Mouse (Mus musculus): ENCODE measurements around the gene Tekt5.

Gene Tekt5

DNA sequence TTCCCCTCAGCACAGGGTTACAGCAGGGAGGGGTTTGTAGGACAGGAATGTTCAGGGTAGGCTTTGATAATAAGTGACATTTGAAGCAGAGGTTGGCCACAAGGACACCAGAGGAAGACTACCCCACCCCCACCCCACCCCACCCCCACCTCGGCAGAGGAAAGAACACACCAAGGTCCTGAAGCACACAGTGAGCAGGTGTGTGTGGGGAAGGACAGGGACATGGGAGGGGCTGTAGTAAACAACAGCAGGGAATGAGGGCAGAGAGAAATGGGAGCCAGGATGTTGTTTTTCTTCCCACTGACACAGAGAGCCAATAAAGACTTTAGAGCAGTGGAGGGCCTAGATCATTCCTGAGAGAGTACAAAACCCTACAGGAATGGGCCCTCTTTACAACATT, 18.0 kb downstream of the Tekt5 start:
- DNase-seq = no peak

DNA sequence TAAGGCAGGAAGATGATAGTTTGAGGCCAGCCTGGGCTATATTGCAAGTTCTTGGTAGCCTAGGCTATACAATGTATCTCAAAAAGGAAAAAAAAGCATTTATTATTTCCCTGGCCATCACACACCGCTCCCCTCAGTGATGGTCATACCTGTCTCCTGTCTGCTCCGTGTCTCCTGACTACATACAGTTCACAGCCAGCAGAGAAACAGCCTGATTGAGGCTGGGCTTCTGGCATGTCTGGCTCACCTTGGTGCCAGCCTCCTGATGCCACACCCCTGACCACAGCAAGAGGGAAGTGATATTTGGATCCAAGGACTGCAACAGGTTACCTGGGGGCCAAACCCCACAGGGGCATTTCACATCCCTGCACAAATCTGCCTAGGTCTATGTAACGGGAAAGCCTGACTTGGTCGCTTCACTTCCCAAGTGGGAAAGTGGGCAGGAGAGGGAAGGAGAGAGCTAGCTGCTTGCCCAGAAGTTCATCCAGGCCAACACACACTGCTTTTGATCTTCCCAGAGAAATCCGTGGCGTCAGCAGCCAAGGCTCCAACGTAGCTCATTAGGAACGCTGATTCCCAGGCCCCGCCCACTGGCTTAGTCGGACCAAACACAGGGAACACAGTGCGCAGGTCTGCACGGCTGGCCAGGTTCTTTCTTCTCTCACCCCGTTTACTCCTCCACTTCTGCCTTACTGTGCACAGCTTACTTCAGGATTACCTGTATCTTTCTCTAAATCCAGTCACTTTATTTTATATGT, 20.9 kb downstream of the Tekt5 start:
- DNase-seq = no peak

DNA sequence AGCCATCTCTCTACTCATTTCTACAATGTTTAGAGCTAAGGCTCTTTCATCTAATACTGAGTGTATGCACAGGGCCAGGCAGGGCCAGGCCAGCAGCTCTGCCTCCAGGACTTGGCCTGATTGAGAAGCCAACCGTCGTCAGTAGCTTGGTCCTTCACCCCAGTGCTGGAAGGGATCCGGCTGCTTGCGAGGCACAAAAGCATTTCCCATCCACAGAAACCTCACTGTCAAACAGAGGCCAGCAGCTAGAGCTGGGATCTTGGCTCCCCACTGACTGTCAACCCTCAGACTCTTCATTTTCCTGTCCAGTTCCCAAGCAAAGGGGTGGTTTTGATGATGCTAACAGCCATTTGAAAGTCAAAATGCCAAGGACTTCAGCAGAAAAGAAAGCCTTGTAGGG, 22.9 kb downstream of the Tekt5 start:
- no peak for DNase-seq

DNA sequence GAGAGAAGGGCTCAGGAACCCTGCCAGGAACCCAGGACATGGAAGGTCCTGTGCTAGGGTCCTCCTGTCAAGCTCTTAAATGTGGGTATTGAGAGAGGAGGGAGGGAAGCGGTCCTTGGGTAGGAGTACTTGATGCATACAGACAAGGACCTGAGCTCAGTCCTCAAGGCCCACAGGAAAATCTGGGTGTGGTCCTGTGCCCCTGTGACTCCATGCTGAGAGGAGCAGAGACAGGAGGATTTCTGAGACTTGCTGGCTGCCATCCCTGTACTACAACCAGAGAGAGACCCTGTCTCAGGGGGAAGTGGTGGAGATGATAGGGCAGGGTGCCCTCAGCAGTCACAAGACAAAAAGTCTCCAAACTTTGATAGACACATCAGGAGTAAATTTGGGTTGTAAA, 25.3 kb downstream of the Tekt5 start:
- no peak for DNase-seq

DNA sequence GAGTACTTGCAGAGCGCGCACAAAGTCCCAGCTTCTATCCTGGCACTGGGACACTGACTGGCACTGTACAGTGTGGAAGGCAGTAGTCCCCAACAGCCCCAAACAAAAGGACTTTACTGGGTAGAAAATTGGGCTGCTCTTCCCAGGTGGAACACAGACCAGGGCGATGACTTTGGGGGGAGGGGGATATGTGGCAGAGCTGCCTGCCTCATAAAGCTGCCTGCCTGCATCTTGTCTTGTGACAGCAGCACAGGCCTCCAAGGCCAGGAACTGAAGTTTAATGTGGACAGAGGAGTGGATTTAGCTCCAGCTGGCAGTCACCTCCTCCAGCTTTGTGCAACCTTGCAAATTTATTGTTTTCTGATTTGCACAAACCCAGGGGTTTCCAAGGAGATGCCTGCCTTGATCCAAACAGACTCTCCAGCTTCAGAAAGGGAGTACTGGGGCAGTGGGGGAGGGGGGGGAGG, 25.8 kb downstream of the Tekt5 start:
- DNase-seq = no peak

DNA sequence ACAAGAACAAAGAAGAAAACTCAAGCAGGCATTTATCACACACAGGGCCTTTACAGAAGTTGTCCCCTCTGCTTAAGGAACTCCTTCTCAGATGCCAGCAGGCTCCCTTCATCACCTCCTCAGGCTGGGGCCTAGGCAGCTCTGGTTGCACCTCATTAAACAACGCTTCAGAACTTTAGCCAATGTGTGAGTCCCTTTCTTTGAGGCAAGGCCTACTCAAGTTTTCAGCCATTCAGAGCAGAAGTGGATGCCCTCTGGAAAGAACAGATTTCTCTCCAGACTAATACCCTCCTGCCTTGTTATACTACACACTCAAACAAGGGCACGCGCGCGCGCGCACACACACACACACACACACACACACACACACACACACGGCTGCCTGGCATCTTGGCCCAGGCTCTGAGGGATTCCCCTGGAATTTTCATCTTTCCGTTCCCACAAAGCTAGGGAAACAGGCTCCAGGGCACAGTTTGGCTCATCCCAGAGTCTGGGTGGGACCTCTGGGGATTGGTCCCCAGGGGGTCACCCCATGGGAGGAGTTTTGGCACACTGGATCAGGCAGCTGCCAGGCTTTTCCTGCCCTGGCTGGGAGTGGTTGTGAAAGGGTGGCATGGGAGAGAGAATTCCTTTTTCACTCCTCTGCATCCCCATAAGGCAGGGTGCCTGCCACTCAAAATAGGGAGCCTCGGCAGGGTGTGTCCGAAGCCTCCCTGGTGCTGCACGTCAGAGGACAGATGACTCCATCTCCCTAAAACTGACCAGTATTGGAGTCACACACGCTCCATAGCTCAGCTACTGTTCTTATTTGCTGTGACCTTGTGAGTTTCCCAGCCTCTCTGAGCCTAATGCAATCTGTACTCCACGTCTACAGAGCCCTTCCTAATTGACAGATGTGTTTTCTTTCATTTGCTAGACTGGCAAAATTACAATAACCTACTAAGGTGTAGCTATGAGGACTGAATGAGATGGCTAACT, 28.8 kb downstream of the Tekt5 start:
- no peak for DNase-seq

DNA sequence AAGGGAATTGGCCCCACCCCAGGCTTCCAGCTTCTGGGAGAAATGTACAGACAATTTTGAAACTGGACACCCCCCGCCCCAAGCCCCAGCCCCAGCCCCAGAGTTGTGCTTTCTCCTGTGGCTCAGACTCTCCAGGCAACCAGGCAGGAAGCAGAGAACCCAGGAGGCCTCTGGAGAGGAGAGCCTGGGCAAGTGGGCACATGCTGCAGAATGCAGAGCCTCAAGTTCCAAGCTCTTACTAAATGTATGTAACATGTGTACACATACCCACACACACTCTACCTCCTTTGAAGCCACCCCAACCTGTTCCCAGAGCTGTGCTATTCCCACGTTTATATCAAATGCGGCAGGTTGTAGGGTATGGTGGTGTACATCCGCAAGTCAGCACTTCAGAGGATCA, 29.5 kb downstream of the Tekt5 start:
- DNase-seq = no peak

DNA sequence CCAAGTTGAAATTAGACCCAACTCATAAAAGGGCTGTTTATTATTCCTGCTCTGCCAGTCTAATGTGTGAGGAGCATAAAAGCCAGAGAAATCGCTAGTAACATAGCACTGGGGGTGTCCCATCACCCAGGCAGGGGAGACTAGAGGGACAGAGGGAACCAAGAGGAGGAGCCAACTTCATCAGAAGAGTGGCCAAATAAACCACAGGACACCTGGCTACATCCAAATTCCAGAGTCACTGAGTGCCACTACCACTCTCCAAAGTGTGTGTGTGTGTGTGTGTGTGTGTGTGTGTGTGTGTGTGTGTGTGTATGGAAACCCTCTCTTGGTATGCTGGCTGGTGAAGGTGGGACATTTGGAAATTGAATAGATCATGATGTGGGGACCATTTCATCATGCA, 32.2 kb downstream of the Tekt5 start:
- DNase-seq = no peak

DNA sequence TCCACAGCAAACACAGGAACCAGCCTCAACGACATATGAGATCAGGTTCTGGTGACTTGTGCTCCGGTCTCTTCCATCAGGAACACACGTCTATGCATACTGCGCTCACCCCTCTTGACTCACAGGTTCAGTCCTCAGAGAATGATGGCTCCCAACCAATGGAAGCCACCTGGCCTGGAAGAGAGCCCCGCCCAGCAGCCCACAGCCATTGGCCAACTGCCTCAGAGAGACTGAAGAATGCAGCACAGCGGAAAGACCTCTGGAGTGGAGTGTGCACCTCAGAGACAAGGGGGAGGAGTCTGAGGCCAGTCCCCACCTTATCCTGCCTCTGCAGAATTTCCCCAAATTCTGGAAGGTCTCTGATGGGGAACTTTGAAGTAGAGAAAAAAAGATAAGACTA, 36.0 kb downstream of the Tekt5 start:
- no peak for DNase-seq

DNA sequence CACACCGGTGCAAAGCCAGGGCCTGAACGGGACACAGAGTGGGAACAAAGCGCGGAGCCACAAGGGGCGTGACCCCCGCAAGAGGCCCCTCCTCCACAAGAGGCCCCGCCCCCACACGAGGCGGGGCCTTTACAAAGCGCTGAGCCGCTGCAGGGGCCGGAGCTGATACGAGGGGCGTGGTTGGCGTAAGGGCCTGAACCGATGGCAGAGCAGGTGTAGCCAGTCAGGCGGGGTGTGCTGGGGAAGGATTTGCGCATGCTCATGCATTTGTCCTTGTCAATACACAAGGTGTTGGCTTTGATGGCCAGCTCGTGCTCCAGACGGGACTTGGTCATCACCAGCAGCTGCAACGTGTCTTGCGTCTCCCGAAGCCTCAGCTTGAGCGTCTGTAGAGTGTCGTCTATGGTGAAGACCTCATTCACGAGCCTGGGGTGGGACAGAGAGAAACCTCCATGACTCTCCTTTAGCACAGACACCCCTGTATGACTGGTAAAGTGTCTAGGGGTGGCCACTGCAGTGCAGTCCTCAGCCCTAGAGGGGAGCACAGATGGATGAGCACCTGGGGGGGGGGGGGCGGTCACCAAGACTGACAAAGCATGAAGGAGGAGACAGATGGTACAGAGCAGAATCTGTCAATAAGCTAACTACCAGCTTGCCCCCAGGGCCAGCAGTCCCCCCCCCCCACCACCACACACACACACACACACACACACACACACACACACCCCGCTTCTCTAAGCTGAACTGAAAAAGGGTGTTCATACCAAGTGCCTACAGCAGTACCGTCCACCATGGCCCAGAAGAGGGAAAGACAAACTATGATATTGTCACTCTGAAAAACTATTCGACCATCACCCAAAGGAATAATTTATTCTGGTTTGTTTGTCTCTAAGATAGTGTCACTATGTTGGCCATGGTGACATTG, 37.0 kb downstream of the Tekt5 start:
- no peak for DNase-seq

DNA sequence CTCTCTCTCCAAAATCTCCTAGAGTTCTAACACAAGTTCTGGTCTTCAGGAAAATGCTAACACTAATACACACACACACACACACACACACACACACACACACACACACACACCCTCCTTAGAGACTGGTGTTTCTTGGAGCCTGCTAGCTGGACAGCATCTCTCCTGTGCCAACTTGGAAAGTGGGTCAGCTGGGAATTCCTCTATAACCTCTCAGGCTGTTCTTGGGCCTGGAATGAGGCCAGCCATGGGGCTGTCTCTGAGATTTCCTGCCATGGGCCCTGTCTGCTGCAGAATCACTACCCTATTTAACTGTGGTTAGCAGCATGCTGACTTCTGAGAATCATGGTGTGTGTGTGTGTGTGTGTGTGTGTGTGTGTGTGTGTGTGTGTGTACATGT, 40.3 kb downstream of the Tekt5 start:
- no peak for DNase-seq

DNA sequence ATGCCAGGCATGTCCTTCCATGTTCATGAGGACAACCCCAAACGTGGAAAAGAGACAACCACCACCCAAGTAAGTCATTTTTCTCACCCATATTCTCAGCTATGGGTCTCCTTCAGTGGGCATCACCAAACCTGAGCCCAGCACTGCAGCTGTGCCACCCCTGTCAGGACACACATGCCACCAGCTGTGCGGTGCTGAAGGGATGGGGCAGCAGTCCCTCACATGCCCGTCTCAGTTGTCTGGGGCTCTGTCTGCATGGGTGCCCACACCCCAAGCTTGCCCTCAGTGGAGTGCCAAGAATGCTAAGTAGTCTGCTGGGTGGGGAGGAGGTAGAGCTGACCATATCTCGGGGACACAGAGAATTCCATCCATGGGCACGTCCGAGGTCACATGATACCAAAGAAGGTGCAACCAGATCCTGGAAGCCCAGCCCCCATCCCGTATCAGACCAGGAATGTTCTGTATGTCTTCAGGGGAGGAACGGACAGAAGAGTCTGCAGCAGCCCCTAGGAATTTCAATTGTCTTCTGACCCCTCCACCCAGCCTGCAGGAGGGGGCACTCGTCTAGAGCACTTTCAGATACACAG, 44.1 kb downstream of the Tekt5 start:
- no peak for DNase-seq

DNA sequence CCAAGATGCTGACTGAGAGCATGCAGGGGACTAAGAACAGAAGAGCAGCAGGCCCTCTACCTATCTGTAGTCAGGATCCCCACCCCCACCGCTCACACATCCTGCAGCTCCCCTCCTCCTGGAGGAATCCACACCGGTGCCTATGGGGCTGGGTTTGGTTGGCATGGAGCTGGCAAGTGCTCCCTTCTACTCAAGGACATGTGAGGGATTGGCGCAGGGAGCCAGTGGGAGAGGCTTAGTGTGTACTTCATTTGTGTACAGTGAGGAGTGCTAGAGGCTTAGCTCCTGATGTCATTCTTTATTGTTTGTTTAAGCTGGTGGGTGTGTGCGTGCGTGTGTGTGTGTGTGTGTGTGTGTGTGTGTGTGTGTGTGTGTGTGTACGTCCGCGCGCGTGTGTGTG, 45.4 kb downstream of the Tekt5 start:
- DNase-seq = no peak

DNA sequence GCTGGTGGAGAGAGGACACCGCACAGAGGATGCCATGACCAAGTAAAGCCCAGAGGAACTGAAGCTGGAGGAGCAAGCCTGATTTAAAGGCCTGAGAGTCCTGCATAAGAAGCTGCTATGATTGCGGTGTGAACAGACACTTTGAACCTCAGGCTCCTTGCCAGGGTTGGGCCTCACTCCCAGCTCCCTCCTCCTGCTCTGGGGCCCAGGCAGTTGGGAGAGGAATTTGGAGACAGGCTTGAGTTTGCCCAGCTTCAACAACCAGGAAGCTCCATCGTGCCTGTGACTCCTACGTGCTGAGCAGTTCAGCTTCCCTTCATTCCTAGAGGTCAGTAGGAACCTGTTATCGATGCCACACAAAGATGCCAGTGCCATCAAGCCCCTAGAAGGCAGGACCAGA, 45.9 kb downstream of the Tekt5 start:
- DNase-seq = no peak

DNA sequence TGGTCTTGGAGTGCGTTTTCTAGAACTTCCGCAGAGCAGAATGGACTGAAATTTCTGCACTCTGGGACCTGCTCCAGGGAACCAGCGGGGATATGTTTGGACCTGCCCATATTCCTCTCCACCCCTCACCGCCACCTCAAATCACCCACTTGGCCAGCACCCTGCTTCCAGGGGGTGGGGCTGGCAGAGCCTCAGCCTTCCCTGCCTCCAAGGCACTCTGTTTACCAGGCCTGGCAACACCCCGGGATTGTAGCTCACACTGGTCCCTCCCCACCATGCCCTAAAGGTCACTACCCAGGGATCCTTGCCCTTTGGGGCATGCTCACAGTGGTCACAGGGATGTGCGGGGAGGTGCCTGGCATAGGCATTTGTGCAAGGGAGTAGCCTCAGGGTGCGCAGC, 47.7 kb downstream of the Tekt5 start:
- peak; percentile 6 to 10 for DNase-seq

DNA sequence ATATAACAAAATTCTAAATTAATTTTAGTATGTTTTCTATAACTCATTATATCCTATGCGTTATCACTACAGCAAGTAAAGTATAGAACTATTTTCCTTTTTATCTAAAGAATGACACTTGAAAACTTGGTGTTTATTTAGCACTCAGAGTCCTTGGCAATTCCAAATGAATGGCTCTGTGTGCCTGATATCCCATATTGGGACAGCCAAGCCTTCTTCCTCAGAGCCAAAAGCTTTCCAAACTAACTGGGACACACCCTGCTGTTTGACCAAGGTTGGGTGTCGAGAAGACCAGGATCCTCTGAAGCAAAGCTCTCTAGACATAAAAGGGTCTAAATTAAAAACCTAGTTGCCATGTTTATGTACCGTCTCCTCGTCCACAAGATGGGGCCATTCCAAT, 54.2 kb downstream of the Tekt5 start:
- no peak for DNase-seq

DNA sequence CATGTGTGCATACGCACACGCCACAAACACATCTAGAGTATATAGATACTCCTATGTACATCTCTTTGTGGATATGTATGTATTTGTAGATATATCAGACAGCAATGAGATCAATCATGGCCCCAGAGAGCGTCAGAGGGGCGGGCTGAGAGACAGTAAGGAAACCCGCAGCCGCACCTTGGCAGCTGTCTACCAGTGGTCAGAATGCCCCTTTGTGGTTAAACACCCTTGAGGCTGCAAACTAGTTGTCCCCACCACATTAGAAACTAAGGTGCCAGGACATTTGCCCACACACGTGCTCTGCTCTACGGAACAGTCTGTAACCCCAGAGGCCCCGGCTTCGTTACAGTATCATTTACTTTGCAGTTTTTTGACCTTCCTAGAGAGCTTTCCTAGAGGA, 55.4 kb downstream of the Tekt5 start:
- DNase-seq = no peak

DNA sequence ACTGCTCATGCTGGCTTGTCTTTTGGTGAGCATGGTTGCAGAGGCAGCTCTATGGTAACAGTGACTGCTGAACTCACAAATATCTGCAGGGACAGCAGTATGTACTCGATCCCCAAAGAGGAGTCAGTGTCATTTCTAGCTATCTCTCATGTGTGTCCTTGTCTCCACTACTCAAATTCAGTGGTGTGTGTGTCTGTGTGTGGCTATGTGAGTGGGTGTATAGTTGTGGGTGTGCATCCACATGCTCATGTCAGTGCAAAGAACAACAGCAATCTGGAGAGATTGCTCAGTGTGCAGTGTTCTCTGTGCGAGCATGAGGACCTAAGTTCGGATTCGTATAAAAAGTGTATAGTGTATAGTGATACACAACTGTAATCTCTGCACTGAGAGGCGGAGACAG, 56.7 kb downstream of the Tekt5 start:
- DNase-seq = no peak

DNA sequence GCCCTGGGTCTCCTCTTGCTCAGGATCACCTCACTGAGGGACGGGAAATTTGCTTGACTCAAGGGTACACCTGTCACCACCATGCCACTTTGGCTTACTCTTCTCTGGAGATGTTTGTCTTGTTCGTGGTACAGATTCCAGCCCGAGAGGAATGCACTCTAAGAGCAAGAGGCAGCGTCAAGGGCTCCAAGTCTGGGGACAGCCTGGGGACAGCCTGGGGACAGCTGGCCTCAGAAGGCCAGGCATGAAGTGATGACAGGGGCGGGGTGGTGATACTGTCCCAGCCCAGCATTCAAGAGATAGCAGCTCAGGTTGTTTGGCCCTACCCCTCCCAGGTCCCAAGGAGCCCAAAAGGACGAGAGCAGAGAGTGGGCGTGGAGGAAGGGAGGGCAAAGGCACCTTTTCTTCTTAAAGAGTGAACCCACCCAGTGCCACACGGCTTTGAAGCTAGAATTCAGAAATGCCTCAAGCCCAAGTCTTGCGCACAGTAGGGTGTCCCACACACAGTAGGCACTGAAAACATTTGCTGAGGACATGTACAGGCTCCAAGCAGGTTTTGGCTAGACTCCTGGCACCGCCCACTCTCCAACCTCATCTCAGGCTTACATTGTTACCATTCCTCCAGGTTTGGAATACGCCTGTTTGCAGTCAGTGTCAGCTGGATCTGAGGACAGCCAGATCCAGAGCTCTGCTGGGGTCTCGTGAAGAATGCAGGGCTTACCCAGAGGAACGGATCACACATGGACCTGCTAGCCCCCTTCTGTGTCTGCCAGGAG, 57.7 kb downstream of the Tekt5 start:
- DNase-seq = no peak

DNA sequence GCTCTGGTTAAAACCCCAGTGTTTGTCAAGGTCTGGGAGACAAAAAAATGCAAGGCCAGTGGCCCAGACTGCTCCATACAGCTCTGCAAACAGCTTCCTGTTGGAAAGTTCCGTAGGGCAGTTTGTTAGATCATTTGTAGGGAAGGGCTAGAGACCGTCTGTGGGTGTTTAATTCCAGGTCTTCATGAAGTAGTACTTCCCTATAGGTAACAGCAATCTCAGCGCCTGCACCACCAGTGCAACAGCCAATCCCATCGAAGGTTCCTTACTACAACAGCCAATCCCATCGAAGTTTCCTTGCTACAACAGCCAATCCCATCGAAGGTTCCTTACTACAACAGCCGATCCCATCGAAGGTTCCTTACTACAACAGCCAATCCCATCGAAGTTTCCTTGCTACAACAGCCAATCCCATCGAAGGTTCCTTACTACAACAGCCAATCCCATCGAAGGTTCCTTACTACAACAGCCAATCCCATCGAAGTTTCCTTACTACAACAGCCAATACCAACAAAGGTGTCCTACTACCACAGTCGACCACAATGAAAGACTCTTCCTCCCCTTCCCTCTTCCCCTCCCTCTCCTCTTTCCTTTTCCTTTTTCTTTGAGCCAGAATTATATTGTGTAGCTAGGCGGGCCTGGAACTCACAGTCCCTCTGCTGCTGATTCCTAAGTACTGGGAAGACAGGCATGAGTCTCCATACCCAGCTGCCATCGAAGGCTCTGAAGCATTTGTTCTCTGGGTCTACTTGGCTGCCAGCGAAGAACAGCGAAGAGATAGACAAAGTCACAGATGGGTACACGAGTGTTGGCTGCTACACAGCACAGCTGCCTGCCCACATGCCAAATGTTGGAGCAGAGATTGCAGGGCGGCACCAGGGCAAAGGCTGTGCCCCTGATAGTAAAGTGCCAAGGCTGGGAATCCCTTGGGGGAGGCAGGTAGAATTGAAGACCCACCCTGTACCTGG, 58.6 kb downstream of the Tekt5 start:
- DNase-seq = no peak

All from thymus, adult 18-20 months (tissue).